Comparison of ENCODE assay signal across 8 mouse cellular contexts in genomic region chr14:25396990-25397531, GRCm38 (mm10).
A peak's percentile ranks its signal among the peaks of the same experiment; 100 is the strongest.
DNase-seq lines count a peak whose midpoint lies in the region; ATAC-seq and TF ChIP-seq lines count a peak whose summit lies in the region.

No protein-coding gene starts in this region.

- intact Hi-C loops in gastrocnemius, postnatal 36 days (cut with DNase I): no loop called here

- H3K4me2 ChIP-seq in intestine, embryonic 15.5 days (replicated peaks): peak overlapping the region; percentile 48
- H3K4me2 ChIP-seq in liver, postnatal 0 days (ENCODE audit: low read depth, low read length): peak overlapping the region; percentile 67

- 4% methylated on average over 9 of the region's 9 CpGs for WGBS in intestine, embryonic 15.5 days
- 3% methylated on average over 9 of the region's 9 CpGs for WGBS in liver, postnatal 0 days (ENCODE audit: insufficient replicate concordance)

- ATAC-seq in common myeloid progenitor, adult 5-6 weeks (replicated peaks; ENCODE audit: low read depth, poor library complexity, severe bottlenecking): peak; percentile 74
- ATAC-seq in intestine, embryonic 15.5 days: peak; percentile 94
- peak; percentile 85 for ATAC-seq in liver, postnatal 0 days

- no peak for TF ChIP-seq CTCF in liver, postnatal 0 days (IDR thresholded peaks at IDR 0.05; ENCODE audit: low read depth)

- TF ChIP-seq EP300 in liver, postnatal 0 days (IDR thresholded peaks at IDR 0.05; ENCODE audit: low read depth): no peak

- DNase-seq in MN1 (ENCODE audit: low spot score): peak; percentile 85
- DNase-seq in gastrocnemius, postnatal 36 days: peak; percentile 52 to 62
- peak; percentile 81 for DNase-seq in liver, postnatal 0 days
- DNase-seq in retina, embryonic 14.5 days (ENCODE audit: low spot score): peak; percentile 93
- DNase-seq in layer of hippocampus, adult 18-20 months (ENCODE audit: low spot score in 2 of 2): no peak
- no peak for DNase-seq in right cerebral cortex, postnatal 4 days

- H3K36me3 ChIP-seq in intestine, embryonic 15.5 days: no peaks in the 10 kb centered on the region
- H3K36me3 ChIP-seq in liver, postnatal 0 days (replicated peaks; ENCODE audit: insufficient read depth, low read length): no peaks in the 10 kb centered on the region

- peak overlapping the region; percentile 14; the same call in 1 of the 2 replicates for H3K4me3 ChIP-seq in intestine, embryonic 15.5 days (replicated peaks)
- H3K4me3 ChIP-seq in liver, postnatal 0 days (ENCODE audit: low read depth, low read length): peak overlapping the region; percentile 37

- H3K27me3 ChIP-seq in intestine, embryonic 15.5 days (replicated peaks): no peaks in the 10 kb centered on the region
- no peaks in the 10 kb centered on the region for H3K27me3 ChIP-seq in liver, postnatal 0 days (ENCODE audit: insufficient read depth, low read length)

- peaks cover 18% of the 10 kb centered on the region for H3K4me1 ChIP-seq in intestine, embryonic 15.5 days (replicated peaks)
- peaks cover 37% of the 10 kb centered on the region for H3K4me1 ChIP-seq in liver, postnatal 0 days (ENCODE audit: insufficient read depth)

- no peaks in the 10 kb centered on the region for H3K9me3 ChIP-seq in intestine, embryonic 15.5 days
- no peaks in the 10 kb centered on the region for H3K9me3 ChIP-seq in liver, postnatal 0 days (ENCODE audit: low read length)

- H3K27ac ChIP-seq in intestine, embryonic 15.5 days: 0 out of 2 replicates have a peak overlapping the region, but pooled peaks have one; percentile 13
- 0 out of 2 replicates have a peak overlapping the region, but pooled peaks have one; percentile 18 for H3K27ac ChIP-seq in liver, postnatal 0 days (ENCODE audit: low read depth)

- no peak overlapping the region for H3K9ac ChIP-seq in intestine, embryonic 15.5 days
- no peak overlapping the region for H3K9ac ChIP-seq in liver, postnatal 0 days (replicated peaks)

Comparison
In these comparisons a context has a peak if more than half of its experiments do, and no peak if none do; other contexts are left out.
1. DNase-seq: peak in MN1 (single experiment), gastrocnemius, postnatal 36 days (2 of 2), liver, postnatal 0 days (single experiment) and retina, embryonic 14.5 days (single experiment); none in layer of hippocampus, adult 18-20 months (0 of 2) and right cerebral cortex, postnatal 4 days (single experiment).
2. Peak in every context shown above with its lines, with median percentiles within 50 percentile points of each other: ATAC-seq.